Mouse (Mus musculus) ovary, adult 18-20 months (tissue): ENCODE results near the gene Ank2.
A peak's percentile ranks its signal among the peaks of the same experiment; 100 is the strongest.

Source experiments
- DNase-seq: peaks from one replicate; pipeline ENCODE4 v3.0.0; 2022; ENCODE audit warnings: low spot score, mixed read lengths

Gene Ank2

DNA sequence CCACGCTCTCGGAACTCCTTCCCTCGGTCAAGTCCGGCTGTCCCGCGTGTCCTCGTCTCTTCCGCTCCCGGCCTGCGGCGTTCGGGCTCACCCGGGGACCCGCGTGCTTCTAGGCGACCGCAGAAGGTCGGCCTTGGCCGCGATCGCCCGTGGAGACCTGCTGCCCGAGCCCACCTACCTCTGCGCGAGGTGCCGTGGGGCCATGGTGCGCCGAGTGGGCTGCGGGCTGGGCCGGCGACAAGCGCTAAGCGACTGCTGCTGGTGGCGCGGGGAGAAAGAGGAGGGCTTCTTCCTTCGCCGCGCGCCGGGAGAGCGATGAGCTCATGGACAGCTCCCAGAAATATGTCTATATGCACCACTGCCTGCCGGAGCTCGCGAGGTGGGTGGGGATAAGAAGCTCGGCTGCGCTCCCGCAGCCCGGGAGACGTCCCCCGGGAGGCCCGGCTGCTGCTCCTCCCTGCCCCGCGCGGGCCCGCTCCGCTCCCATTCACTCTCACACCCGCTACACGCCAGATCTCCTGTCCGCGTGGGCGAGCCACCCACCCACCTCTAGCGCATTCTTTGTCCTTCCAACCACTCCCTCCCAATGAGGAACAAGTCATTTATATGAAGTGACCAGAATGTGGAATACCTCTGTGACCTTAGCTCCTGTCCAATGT, at the start of gene Ank2:
Gene Ank2 (minus strand): TSS at position 609 of the 659 bp plus-strand sequence.
- peak; percentile 38 for DNase-seq

DNA sequence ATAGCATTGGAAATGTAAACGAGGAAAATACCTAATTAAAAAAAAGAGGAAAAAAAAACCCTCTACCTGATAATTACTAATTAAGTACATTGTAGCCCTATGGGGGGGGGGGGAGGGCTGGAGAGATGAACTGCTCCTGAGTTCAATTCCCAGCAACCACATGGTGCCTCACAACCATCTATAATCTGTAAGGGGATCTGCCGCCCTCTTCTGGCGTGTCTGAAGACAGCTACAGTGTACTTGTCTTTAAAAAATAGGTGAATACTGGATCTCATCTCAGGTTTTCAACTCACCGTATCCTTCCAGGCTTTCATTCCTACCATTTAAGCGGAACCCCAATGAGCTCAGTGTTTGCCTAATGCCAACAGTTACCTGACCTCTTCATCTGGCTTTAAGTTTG, 48.7 kb upstream of the Ank2 start:
- DNase-seq: no peak

DNA sequence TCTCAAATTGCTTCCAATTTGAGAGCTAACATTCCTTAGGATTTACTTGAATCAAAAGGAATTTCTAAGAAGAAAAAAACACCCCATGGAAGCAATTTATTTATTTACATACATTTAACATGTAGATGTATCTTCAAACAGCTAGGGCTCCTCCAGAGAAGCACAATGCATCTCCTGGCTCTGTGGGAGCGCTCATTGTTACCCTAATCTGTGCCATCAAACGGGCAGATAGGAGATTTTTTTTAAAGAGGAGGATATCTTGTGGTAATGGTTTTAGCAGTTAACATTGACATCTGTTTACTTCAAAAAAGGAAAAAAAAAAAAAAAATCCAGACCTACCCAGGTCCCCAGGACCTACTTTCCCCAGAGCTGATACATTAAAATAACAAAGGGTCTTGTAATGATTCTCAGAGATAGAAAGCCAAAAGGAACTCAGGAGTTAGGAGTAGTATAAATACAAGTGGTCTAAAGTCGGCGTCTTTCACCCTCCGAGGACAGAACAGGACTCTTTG, 45.5 kb upstream of the Ank2 start:
- DNase-seq: no peak

DNA sequence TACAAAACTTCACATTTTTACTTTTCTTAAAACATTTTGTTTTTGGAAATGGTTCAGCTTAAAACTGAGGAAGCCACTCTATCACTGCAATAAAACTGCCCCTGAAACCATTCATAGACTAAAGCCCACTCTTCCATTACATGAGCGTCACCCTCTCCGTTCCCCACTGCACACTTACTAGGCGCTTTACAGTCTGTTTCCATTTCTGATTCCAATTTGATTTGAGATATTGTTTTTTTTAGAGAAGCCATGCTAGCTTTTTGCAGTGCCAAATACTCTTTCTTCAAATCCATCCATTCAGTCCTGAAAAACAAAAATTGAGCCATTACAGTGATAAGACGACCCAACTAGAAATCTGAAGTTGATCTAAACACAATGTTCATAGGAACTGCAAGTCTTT, 44.8 kb upstream of the Ank2 start:
- DNase-seq: no peak

DNA sequence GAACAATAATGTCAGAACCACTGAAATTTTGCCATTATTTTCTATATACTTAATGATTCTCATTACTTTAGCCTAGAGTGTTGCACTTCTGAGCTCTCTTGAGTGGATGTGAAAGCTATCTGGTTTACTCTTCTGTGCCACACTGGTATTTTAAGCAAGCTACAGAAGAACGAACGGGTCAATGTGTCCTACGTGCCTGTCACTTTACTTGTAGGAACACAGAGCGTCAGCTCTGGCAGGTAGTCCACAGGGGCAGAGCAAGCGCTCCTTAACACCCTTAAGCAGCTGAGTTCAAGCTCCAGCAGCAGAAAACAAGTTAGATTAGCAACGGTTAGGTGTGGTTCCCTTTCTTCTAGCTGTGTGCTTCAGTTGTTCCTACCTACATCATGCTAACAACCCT, 40.0 kb upstream of the Ank2 start:
- no peak for DNase-seq

DNA sequence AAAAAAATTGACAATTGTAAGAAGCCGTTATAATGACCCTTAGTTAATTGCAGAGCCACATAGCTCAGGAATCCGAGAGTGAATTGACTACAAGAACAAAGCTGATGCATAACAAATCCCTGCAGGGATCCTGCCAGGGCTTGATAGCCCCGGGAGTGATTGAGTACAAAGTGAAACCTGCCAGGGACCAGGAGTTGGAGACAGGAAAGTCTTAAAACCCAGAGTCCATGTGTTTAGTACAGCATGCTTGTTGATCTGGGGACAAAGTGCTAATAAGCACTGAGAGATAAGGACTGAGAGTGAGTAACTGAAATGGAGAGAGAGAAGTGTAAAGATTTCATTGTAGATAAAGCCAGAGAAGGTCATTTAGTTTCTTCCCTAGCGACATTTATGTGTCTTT, 31.1 kb upstream of the Ank2 start:
- no peak for DNase-seq

DNA sequence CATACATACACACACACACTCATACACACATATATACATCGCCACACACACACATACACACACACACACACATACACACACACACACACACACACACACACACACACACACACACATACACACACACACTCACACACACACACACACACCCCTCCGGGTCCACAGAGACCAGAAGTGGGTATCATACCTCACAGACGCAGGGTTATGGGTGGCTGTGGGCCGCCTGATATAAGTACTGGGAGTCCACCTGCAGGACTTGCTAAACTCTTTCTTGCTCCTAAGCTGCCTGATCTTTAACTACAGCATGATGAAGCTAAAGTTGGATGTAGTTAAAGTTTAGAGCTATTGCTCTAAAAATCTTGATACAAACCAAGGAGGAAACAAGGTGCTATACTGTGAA, 30.7 kb upstream of the Ank2 start:
- DNase-seq: no peak

DNA sequence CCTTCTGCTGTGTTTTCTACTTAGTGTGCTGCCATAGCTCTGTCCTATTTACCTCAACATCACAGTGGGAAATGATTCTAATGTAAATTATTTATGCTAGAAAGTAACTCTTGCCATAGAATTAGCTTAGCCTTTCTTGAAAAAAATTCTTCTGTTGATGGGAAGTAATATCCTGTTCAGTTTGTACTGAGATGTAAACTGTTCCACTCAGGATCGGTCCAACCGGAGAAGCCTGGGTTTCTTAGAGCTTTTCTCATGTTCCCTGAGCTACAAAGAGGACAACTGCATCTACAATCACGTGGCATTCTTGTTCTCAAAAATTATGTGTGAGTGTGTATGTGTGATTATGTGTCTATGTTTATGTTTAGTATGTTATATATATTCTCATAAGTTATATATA, 30.1 kb upstream of the Ank2 start:
- no peak for DNase-seq

DNA sequence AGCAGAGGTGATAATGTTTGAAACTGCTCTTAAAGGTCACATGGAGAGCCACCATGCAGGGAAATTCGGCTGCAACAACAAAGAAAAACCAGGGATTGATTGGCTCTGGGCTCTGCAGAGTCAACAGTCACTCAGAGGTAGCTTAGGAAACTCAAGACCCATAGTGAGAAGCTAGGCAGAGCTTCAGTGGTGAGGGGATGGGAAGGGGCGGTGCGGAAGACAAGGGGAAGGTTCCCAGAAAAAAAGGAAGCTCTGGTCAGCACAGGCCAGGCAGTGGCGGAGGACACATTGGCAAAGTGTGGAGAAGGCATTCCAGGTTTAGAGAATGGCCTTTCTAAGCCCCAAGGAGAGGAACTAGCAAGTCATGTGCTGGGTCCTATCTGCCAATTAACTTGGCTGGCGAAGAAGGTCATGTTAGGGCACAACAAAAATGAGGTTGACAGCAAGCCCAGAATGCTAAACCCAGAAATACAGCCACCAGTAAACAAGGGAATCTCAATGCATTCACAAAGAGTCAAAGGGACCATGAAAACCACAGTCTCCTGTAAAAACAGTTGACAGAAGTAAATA, 28.4 kb upstream of the Ank2 start:
- DNase-seq: no peak

DNA sequence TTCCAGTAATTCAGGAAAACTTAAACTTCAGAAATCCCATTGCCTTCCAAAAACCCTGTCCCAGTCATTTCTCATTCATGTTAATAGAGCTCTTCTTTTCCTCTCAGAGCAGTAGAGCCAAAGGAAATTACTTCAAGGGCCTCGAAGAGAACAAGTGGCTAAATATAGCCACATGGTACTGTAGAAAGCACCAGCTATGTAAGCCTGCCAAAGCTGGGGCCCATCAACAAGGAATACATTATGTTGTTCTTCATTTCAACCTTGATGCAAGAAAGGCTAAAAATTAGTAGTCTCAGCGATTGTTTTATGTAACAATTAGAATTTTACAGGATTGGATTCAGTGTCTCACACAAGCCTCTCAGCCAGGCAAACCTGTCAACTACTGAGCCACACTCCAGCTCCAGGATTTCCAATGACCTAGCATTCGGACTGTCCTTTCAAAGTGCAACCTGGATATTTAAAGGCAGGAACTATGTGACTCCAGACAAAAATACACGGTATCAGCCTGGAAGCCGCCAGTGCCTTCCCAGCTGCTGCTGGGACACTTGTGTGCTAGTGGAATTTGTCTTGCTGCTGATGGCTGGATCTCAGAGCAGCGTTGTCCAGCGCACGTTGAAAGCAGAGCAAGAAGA, 26.2 kb upstream of the Ank2 start:
- no peak for DNase-seq

DNA sequence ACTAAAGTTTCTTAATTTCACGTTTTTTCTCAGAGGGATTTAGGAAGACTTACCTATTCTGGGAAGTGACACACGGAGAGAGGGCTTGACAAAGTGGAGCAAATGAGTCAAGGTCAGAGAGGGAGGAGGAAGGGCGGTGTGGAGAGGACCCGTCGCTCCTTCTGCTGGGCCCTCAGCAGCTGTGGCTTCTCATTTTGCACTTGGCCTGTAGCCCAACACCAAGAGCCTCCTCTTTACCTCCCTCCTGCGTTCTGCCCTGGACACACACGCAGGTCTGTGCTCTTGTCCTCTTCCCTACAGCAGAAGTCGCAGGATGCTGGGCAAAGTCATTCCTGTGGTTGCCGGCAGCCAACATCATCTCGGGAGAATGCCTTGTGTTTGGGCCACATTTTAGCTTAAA, 22.0 kb upstream of the Ank2 start:
- no peak for DNase-seq

DNA sequence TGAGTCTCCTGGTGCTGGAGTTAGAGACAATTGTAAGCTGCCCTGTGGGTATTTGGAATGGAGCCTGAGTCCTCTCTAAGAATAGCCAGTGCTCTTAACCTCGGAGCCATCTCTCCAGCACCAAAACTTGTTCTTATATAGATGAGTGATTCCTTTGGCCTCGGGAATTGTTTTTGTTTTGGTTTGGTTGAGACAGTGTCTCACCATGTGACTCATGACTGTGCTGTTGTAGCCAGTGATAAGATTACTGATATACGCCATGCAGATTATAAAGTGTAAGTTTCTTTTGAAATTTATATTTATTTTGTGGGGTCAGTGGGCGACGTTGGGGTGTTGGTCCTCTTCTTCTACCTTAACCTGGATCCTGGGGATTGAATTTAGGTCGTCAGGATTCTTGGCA, 21.1 kb upstream of the Ank2 start:
- no peak for DNase-seq

DNA sequence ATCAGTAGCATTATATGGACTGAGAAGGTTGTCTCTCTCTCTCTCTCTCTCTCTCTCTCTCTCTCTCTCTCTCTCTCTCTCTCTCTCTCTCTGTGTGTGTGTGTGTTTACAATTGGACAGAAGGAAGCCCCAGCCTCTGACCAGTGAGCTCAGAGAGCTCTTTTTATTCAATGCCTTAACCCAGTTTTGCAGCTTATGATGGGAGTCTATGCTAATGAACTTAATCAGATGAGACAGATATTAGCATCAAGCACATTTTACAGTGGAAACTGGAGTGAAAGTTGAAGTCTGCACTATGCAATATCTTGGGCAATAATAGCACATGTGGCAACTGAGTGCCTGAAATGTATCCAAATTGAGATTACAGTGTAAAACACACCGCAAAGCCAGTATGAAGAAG, 16.1 kb upstream of the Ank2 start:
- DNase-seq: no peak

DNA sequence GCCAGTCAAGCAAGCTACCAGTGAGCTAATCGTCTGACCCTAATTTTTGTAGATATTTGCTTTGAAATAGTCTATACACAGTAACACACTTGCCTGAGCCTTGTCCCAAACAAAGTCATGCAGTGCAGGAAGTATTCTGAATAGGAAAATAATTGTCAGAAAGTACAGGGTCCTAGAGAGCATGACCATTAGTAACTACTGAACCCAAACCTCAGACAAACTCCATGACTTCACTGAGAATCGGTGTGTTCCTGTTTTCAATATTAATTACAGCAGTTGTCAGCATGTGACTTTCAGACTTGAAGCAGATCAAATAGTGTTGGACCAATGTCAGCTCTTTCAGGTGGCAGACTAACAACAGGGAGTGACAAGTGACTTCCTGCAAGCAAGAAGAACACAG, 14.5 kb upstream of the Ank2 start:
- DNase-seq: no peak

DNA sequence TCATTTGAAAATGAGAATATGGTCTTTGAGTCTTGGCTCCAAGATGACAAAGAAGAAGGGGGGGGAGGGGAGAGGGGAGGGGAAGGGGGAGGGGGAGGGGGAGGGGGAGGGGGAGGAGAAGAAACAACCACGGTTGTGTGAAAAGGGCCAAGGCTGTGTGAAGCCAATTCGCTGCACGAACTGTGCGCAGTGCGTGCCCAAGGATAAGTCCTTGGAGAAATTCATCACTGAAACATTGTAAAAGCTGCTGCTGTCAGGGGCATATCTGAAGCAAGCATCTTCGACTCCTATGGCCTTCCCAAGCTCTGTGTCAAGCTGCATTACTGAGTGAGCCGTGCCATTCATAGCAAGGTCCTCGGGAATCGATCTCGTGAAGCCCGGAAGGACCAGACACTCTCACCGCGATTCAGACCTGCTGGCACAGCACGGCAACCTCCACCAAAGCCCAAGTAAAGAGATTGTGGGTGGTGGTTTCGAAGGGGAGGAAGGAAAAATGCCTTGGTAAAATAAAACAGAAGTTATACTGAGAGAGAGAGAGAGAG, 13.7 kb upstream of the Ank2 start:
- DNase-seq: peak; percentile 28

DNA sequence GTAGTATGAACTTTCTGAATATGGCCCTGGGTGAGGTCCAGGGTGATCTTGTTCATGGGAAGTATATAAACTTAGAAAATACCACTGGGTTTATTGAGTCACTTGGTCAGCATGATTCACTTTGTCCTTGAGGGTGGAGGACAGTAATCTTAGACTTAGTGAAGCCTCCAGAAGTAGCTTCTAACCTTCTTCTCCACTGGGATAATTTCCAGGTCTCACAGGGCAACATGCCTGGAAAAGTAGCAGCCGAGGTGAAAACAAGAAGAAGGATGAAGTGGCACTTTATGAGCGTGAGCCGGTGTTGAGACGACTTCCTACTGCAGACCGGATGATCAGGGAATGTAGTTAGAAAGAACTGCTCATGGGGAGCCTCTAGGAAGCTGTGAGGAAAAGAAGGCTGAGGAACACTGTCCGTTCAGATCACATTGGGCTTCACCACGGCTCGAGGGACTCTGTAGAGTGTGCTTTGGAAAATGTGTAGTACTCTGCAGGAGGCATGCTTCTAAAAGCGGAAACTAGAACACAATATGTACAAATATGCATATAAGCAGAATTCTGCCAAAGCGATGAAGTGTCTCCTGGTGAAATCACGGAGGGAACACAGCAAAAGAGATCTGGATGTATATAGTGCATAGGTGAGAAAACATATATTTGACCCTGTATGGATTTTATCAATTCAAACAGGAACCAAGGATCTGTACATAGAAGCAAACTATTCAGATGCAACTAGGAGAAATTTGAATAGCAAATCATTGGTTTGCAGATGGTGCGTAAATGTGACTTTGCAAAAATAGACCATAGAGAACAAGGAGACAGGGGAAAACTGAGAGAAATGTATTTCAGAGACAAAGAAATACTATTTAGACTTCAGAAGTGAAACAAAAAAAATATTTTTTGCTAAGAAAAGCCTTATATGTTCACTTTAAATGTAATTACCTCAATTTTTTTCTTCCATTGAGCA, 12.9 kb upstream of the Ank2 start:
- DNase-seq: no peak

DNA sequence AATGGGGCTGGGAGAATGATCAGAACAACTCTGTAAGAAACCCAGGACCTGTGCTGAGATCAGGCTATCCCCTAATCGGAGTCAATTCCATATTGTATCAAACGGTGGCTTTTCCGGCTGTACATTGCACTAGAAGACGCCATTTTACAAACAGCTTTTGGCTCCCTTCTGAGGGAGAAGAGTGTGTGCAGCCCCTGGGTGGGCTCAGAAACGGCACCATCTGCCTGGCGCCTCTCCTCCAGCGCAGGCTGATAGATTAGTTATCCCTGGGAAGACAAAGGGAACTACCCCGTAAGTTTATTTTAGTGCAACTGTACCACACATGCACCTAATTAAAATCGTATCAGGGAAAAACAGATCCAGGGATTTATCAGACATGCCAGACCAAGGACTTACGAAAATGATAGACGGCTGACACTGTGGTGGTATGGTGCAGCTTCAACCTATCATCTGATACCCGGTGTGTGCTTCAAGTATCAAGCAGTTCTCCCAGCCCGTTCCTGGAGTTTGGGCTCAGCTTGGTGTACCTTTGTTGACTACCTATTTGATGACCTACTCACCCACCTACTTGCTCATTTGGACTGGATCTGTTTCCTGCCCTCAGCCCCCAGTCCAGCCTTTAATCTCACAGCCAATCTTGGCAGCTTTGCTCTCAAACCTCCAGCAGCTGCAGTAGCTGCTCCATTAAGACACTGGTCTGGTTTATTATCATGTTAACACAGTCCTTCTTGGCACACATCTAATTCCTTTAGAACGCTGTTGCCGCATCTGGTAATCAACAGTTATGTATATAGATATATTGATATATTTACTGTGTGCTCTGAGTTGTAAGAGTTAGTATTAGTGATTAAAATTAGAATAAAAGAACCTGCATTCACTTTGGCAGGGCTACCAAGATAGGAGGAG, 9.0 kb upstream of the Ank2 start:
- DNase-seq: no peak

DNA sequence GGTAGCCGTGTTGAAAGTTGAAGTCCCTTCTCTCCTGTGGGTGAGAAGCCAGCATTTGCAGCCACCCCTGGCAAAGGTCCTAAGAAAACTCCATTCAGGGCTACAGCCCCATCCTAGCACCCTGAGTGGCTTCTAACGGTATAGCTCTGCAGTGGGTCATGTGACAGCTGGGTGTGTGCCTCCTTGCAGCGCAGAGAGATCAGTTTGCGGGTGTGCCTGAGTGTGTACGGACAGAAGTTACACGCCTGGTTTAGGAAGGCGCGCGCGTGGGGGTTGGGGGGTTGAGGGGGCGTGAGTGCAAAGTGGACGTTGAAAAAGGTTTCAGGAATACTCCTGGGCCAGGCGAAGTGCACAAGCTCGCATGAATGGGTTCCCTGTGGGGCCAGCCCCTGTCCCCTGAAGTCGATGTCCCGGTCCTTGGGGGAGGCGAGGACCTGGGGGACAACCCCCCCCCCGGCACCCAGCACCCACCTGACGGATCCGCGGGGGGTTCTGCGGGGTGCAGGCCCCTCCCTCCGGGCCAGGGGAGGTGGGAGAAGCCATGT, 881 bp downstream of the Ank2 start:
- DNase-seq: no peak

DNA sequence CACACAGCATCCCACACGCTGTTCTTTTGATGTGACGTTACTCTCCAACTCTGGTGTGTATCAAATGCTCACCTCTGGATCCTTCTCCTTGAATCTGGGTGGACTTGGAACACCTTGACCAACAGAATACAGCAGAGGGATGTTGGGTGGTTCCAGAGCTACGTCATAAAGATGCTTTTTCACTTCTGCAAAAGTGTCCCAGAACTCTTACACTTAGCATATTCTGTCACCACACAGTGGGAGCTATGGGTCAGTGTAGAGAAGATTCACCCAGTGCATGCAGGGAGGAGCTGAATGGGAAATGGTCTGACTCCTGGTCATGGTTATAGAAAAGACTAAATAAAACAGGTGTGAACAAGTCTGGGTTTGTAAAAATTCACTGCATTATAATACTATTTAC, 6.5 kb downstream of the Ank2 start:
- DNase-seq: no peak

DNA sequence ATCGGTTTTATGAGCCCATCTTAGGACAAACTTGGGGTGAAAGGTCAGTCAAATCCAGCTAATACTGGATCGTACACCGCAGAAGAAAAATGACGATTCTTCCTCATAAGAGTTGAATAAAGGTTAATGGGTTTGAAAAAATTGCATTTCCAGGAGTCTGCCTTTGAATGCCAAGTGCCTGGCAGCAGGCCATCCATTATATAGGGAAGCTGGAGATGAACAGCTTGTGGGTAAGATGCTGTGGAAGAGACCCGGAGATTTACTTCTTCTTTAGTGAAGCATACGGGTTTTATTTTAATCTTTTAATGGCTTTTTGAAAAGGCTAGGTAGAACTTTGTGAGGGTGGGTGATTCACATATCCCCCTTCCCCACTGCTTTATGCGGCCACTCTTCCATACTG, 11.8 kb downstream of the Ank2 start:
- DNase-seq: no peak

DNA sequence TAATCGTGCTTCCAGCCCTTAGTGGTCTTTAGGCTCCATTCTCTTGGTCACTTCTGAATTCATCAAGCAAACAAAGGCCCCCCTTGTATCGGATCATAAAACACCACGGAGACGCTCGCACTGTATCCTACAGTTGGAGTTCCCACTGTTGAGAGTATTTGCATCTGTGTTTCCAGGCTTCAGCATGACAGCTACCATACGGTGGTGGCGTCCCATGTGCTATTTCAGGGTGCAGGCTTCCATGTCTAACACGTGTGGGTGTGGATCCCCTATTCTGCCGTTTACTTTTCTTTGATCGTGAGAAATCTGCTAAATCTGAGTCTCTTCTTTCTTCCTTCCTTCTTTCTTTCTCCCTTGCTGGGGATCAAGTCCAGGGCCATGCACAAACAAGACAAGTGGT, 14.0 kb downstream of the Ank2 start:
- DNase-seq: no peak
